Mouse (Mus musculus) megakaryocyte, embryonic 14.5 days (primary cell): ENCODE measurements around the gene Stpg2.

ENCODE experiments used
- FLI1 ChIP-seq: IDR thresholded peaks from 2 replicates; pipeline ENCODE4 v1.6.1; 2012; ENCODE audit warnings: low read length, inconsistent platforms, mixed read lengths
- GATA1 ChIP-seq: IDR thresholded peaks from 3 replicates; pipeline ENCODE4 v1.6.1; 2012; ENCODE audit warnings: mixed read lengths, low read length, inconsistent platforms, borderline replicate concordance

GRCm38 (mm10) chr3:139404673-139405072 lies 199.2 kb downstream of the Stpg2 start:
- no peak for TF ChIP-seq GATA1
- TF ChIP-seq FLI1: no peak
